Mouse (Mus musculus): ENCODE results near the gene Tmem108.

Gene Tmem108

GRCm38 (mm10) chr9:103591962-103592361, 169.7 kb downstream of the Tmem108 start:
- no peak for DNase-seq (ENCODE audit: low read depth, low spot score)

GRCm38 (mm10) chr9:103590801-103591200, 170.8 kb downstream of the Tmem108 start:
- DNase-seq (ENCODE audit: low read depth, low spot score): no peak

GRCm38 (mm10) chr9:103584865-103585264, 176.8 kb downstream of the Tmem108 start:
- no peak for DNase-seq (ENCODE audit: low read depth, low spot score)

- DNase-seq (ENCODE audit: low read depth, low spot score): no peak
Observed at GRCm38 (mm10) chr9:103582249-103582961, 179.2 kb downstream of the Tmem108 start.

- no peak for DNase-seq (ENCODE audit: low read depth, low spot score)
Observed at GRCm38 (mm10) chr9:103580621-103581020, 181.0 kb downstream of the Tmem108 start.

- DNase-seq (ENCODE audit: low read depth, low spot score): no peak
Observed at GRCm38 (mm10) chr9:103580186-103580585, 181.5 kb downstream of the Tmem108 start.

GRCm38 (mm10) chr9:103579411-103580026, 182.1 kb downstream of the Tmem108 start:
- DNase-seq (ENCODE audit: low read depth, low spot score): no peak

GRCm38 (mm10) chr9:103577731-103578130, 183.9 kb downstream of the Tmem108 start:
- no peak for DNase-seq (ENCODE audit: low read depth, low spot score)

GRCm38 (mm10) chr9:103577181-103577580, 184.5 kb downstream of the Tmem108 start:
- no peak for DNase-seq (ENCODE audit: low read depth, low spot score)

- no peak for DNase-seq (ENCODE audit: low read depth, low spot score)
Observed at GRCm38 (mm10) chr9:103575901-103576300, 185.7 kb downstream of the Tmem108 start.

GRCm38 (mm10) chr9:103573994-103574750, 187.5 kb downstream of the Tmem108 start:
- DNase-seq (ENCODE audit: low read depth, low spot score): no peak

GRCm38 (mm10) chr9:103570158-103570741, 191.4 kb downstream of the Tmem108 start:
- no peak for DNase-seq (ENCODE audit: low read depth, low spot score)

- no peak for DNase-seq (ENCODE audit: low read depth, low spot score)
Observed at GRCm38 (mm10) chr9:103568983-103569382, 192.7 kb downstream of the Tmem108 start.

- no peak for DNase-seq (ENCODE audit: low read depth, low spot score)
Observed at GRCm38 (mm10) chr9:103565186-103565585, 196.5 kb downstream of the Tmem108 start.

GRCm38 (mm10) chr9:103563864-103564610, 197.6 kb downstream of the Tmem108 start:
- DNase-seq (ENCODE audit: low read depth, low spot score): no peak

- DNase-seq (ENCODE audit: low read depth, low spot score): no peak
Observed at GRCm38 (mm10) chr9:103562063-103562462, 199.6 kb downstream of the Tmem108 start.

GRCm38 (mm10) chr9:103558741-103559140, 202.9 kb downstream of the Tmem108 start:
- no peak for DNase-seq (ENCODE audit: low read depth, low spot score)

- DNase-seq (ENCODE audit: low read depth, low spot score): no peak
Observed at GRCm38 (mm10) chr9:103558240-103558639, 203.4 kb downstream of the Tmem108 start.

- no peak for DNase-seq (ENCODE audit: low read depth, low spot score)
Observed at GRCm38 (mm10) chr9:103557085-103557484, 204.6 kb downstream of the Tmem108 start.

GRCm38 (mm10) chr9:103555334-103555733, 206.3 kb downstream of the Tmem108 start:
- no peak for DNase-seq (ENCODE audit: low read depth, low spot score)

GRCm38 (mm10) chr9:103550661-103551248, 210.9 kb downstream of the Tmem108 start:
- no peak for DNase-seq (ENCODE audit: low read depth, low spot score)

Measured in retina, postnatal 7 days (tissue).